ENCODE assay signal across 8 mouse cellular contexts in genomic region chr17:32091032-32091363, GRCm38 (mm10). TPM values are rescaled to one million over a fixed set of nuclear protein-coding genes. Genes with fewer than 3 reads are reported as not detected.
A peak's percentile ranks its signal among the peaks of the same experiment; 100 is the strongest.
DNase-seq lines count a peak whose midpoint lies in the region; ATAC-seq and TF ChIP-seq lines count a peak whose summit lies in the region.

No protein-coding gene starts in this region.

- H3K27me3 ChIP-seq in liver, adult 2 months (ENCODE audit: control insufficient read depth, insufficient read depth, low read length), result no peaks in the 10 kb centered on the region
- no peaks in the 10 kb centered on the region for H3K27me3 ChIP-seq in embryonic facial prominence, embryonic 15.5 days
- no peaks in the 10 kb centered on the region for H3K27me3 ChIP-seq in intestine, embryonic 14.5 days (replicated peaks; ENCODE audit: control insufficient read depth, insufficient read depth, low read length)
- no peaks in the 10 kb centered on the region for H3K27me3 ChIP-seq in myocyte (ENCODE audit: control insufficient read depth, insufficient read depth, insufficient read length)
- no peaks in the 10 kb centered on the region for H3K27me3 ChIP-seq in cerebellum, adult 2 months (ENCODE audit: control insufficient read depth, insufficient read depth, low read length)

- ATAC-seq in embryonic facial prominence, embryonic 15.5 days (ENCODE audit: insufficient number of reproducible peaks, low FRiP score, low TSS enrichment, low read depth), result no peak
- no peak; the same call in 1 of the 2 replicates for ATAC-seq in intestine, embryonic 14.5 days (replicated peaks; ENCODE audit: low FRiP score, low TSS enrichment, low read depth)

- no peaks in the 10 kb centered on the region for H3K36me3 ChIP-seq in liver, adult 2 months (ENCODE audit: control insufficient read depth, insufficient read depth, low read length)
- H3K36me3 ChIP-seq in embryonic facial prominence, embryonic 15.5 days, result no peaks in the 10 kb centered on the region
- H3K36me3 ChIP-seq in intestine, embryonic 14.5 days (ENCODE audit: control insufficient read depth, insufficient read depth, low read length), result no peaks in the 10 kb centered on the region
- H3K36me3 ChIP-seq in myocyte (ENCODE audit: control insufficient read depth, insufficient read depth), result no peaks in the 10 kb centered on the region

- TF ChIP-seq POLR2A in liver, adult 2 months (IDR thresholded peaks at IDR 0.05; ENCODE audit: extremely low read depth, insufficient read depth, low read length), result no peak
- TF ChIP-seq POLR2A in myocyte (IDR thresholded peaks at IDR 0.05; ENCODE audit: insufficient read length, low read depth), result no peak
- TF ChIP-seq POLR2A in cerebellum, adult 2 months (IDR thresholded peaks at IDR 0.05; ENCODE audit: borderline replicate concordance, insufficient read depth, low read length), result no peak

- H3K4me1 ChIP-seq in liver, adult 2 months (ENCODE audit: control insufficient read depth, insufficient read depth, low read length), result no peaks in the 10 kb centered on the region
- H3K4me1 ChIP-seq in embryonic facial prominence, embryonic 15.5 days, result peaks cover 12% of the 10 kb centered on the region
- H3K4me1 ChIP-seq in intestine, embryonic 14.5 days (replicated peaks; ENCODE audit: control insufficient read depth, insufficient read depth, low read length), result peaks cover 4% of the 10 kb centered on the region; the same call in 1 of the 2 replicates
- H3K4me1 ChIP-seq in cerebellum, adult 2 months (ENCODE audit: control insufficient read depth, insufficient read depth, low read length), result no peaks in the 10 kb centered on the region

- DNase-seq in liver, adult 2 months (ENCODE audit: extremely low read depth, low read depth, low spot score), result no peak
- DNase-seq in liver, result no peak
- DNase-seq in intestine, embryonic 14.5 days (ENCODE audit: low spot score), result no peak
- no peak for DNase-seq in cerebellum, adult 8-10 months
- no peak for DNase-seq in cerebellum, adult 2 months
- no peak for DNase-seq in left cerebral cortex, adult 11 months (ENCODE audit: low spot score)

- no peaks in the 10 kb centered on the region for H3K79me2 ChIP-seq in liver, adult 2 months (ENCODE audit: control insufficient read depth, insufficient read depth, low read length)
- no peaks in the 10 kb centered on the region for H3K79me2 ChIP-seq in myocyte (ENCODE audit: control insufficient read depth, insufficient read depth)

- peak overlapping the region; percentile 54 for H3K4me2 ChIP-seq in embryonic facial prominence, embryonic 15.5 days (replicated peaks)
- peak overlapping the region; percentile 51 for H3K4me2 ChIP-seq in intestine, embryonic 14.5 days (ENCODE audit: low read length)
- H3K4me2 ChIP-seq in myocyte (ENCODE audit: low read depth), result peak overlapping the region; percentile 89

- 14% methylated on average over 1 of the region's 1 CpGs for WGBS in liver, adult 2 months
- 14% methylated on average over 1 of the region's 1 CpGs for WGBS in embryonic facial prominence, embryonic 15.5 days
- 18% methylated on average over 1 of the region's 1 CpGs for WGBS in intestine, embryonic 14.5 days
- WGBS in cerebellum, adult 2 months, result 8% methylated on average over 1 of the region's 1 CpGs

- no peak overlapping the region for H3K9ac ChIP-seq in liver, adult 2 months (ENCODE audit: low read depth, low read length)
- no peak overlapping the region for H3K9ac ChIP-seq in embryonic facial prominence, embryonic 15.5 days
- H3K9ac ChIP-seq in intestine, embryonic 14.5 days (ENCODE audit: low read length), result no peak overlapping the region

- TF ChIP-seq CTCF in liver, adult 2 months (IDR thresholded peaks at IDR 0.05; ENCODE audit: low read depth, low read length), result no peak
- TF ChIP-seq CTCF in cerebellum, adult 2 months (IDR thresholded peaks at IDR 0.05; ENCODE audit: borderline replicate concordance, insufficient read depth, low read depth, low read length), result no peak

- H3ac ChIP-seq in myocyte (ENCODE audit: control insufficient read depth, insufficient read length), result no peak overlapping the region

- no peaks in the 10 kb centered on the region for H3K9me3 ChIP-seq in embryonic facial prominence, embryonic 15.5 days (replicated peaks)
- no peaks in the 10 kb centered on the region for H3K9me3 ChIP-seq in intestine, embryonic 14.5 days (ENCODE audit: control insufficient read depth, low read length)

- peak overlapping the region; percentile 28 for H3K4me3 ChIP-seq in liver, adult 2 months (ENCODE audit: insufficient read depth, low read depth, low read length)
- H3K4me3 ChIP-seq in embryonic facial prominence, embryonic 15.5 days (replicated peaks), result peak overlapping the region; percentile 33
- peak overlapping the region; percentile 22 for H3K4me3 ChIP-seq in intestine, embryonic 14.5 days (ENCODE audit: low read depth, low read length)
- peak overlapping the region; percentile 13 for H3K4me3 ChIP-seq in myocyte
- no peak overlapping the region for H3K4me3 ChIP-seq in cerebellum, adult 2 months (replicated peaks; ENCODE audit: insufficient read depth, low read depth, low read length)

- no peak overlapping the region for H3K27ac ChIP-seq in liver, adult 2 months (replicated peaks; ENCODE audit: insufficient read depth, low read depth, low read length)
- peak overlapping the region; percentile 71 for H3K27ac ChIP-seq in embryonic facial prominence, embryonic 15.5 days (replicated peaks)
- H3K27ac ChIP-seq in intestine, embryonic 14.5 days (ENCODE audit: low read depth), result peak overlapping the region; percentile 48
- H3K27ac ChIP-seq in cerebellum, adult 2 months (ENCODE audit: insufficient read depth, low read length), result no peak overlapping the region

TF ChIP-seq in myocyte, 11 proteins besides CTCF, POLR2A, EP300 and RAD21:
- TF ChIP-seq MYOG (IDR thresholded peaks at IDR 0.05; ENCODE audit: control insufficient read depth in 1 of 3, insufficient read depth in 1 of 3, insufficient read length in 2 of 3, low read depth in 2 of 3), result no peak

RNA-seq across cellular contexts. Expression of gene Hsf2bp, which starts 54.8 kb away (rescaled TPM):
- total RNA-seq in liver, adult 2 months (2014; rRNA removed), result 0.13 and 0.46 TPM in 2 replicates
- polyA plus RNA-seq in liver, adult 2 months (2012; rRNA removed), result 0.12 and 0.18 TPM in 2 replicates
- polyA plus RNA-seq in embryonic facial prominence, embryonic 15.5 days (2015; fragmentation: Nextera tagmentation; extraction: Ambion mirVana), result 1.1 and 1.5 TPM in 2 replicates
- polyA plus RNA-seq in intestine, embryonic 14.5 days (2014; fragmentation: Nextera tagmentation; extraction: Ambion mirVana), result 0.35 and 0.39 TPM in 2 replicates
- 4.9 TPM for polyA plus RNA-seq in myocyte (2012; fragmentation: generic; extraction: Trizol)
- 0.29 and 0.36 TPM in 2 replicates for polyA plus RNA-seq in cerebellum, adult 2 months (2012; rRNA removed)

RNA-seq across cellular contexts. Expression of gene Rrp1b, which starts 55.1 kb away (rescaled TPM):
- 4.8 and 5.7 TPM in 2 replicates for total RNA-seq in liver, adult 2 months (2014; rRNA removed)
- 3.6 and 5.9 TPM in 2 replicates for polyA plus RNA-seq in liver, adult 2 months (2012; rRNA removed)
- 56.1 and 57.9 TPM in 2 replicates for polyA plus RNA-seq in embryonic facial prominence, embryonic 15.5 days (2015; fragmentation: Nextera tagmentation; extraction: Ambion mirVana)
- 73.2 and 79.0 TPM in 2 replicates for polyA plus RNA-seq in intestine, embryonic 14.5 days (2014; fragmentation: Nextera tagmentation; extraction: Ambion mirVana)
- 13.1 TPM for polyA plus RNA-seq in myocyte (2012; fragmentation: generic; extraction: Trizol)
- polyA plus RNA-seq in cerebellum, adult 2 months (2012; rRNA removed), result 16.9 and 17.3 TPM in 2 replicates

Comparison
In these comparisons a context has a peak if more than half of its experiments do, and no peak if none do; other contexts are left out.
1. H3K27ac ChIP-seq: peak in embryonic facial prominence, embryonic 15.5 days (single experiment) and intestine, embryonic 14.5 days (single experiment); none in liver, adult 2 months (single experiment) and cerebellum, adult 2 months (single experiment).
2. Peak in every context shown above with its lines, with median percentiles within 50 percentile points of each other: H3K4me2 ChIP-seq.